Mouse (Mus musculus): ENCODE measurements around the gene Acat1. TPM values are rescaled to one million over a fixed set of nuclear protein-coding genes. Genes with fewer than 3 reads are reported as not detected.

The Acat1 gene
- 10 to 100 TPM; 60.3 to 69.4 TPM for polyA plus RNA-seq (2017; shearing (Covaris generic))

GRCm38 (mm10) chr9:53609968-53610781 lies at the start of gene Acat1:
TSS of gene Acat1 (minus strand) at chr9:53610382.

GRCm38 (mm10) chr9:53536558-53537320 lies 73.4 kb downstream of the Acat1 start, which contains the start of the genes Atm and Npat:
TSS of gene Atm (minus strand) at chr9:53536740.
TSS of gene Npat (plus strand) at chr9:53537047.

Other genes starting within 250 kb of the Acat1 start
- gene Kdelc2, start 226.4 kb downstream of the Acat1 start, polyA plus RNA-seq (2017; shearing (Covaris generic)): 1 to 10 TPM; 2.9 to 4.7 TPM
- under 1 TPM; 0.21 to 0.60 TPM for gene 4930550C14Rik, start 208.1 kb downstream of the Acat1 start, polyA plus RNA-seq (2017; shearing (Covaris generic))
- 10 to 100 TPM; 17.7 to 23.7 TPM for gene Atm, start 73.6 kb downstream of the Acat1 start, polyA plus RNA-seq (2017; shearing (Covaris generic))
- 10 to 100 TPM; 16.9 to 17.0 TPM for gene Npat, start 73.3 kb downstream of the Acat1 start, polyA plus RNA-seq (2017; shearing (Covaris generic))
- 10 to 100 TPM; 31.0 to 46.7 TPM for gene Cul5, start 59.6 kb upstream of the Acat1 start, polyA plus RNA-seq (2017; shearing (Covaris generic))
- gene Rab39, start 95.8 kb upstream of the Acat1 start, polyA plus RNA-seq (2017; shearing (Covaris generic)): under 1 TPM; 0.14 to 0.37 TPM
- gene Slc35f2, start 161.2 kb upstream of the Acat1 start, polyA plus RNA-seq (2017; shearing (Covaris generic)): 10 to 100 TPM in 1 of 2 experiments, 1 to 10 TPM in 1; 7.9 to 17.2 TPM
- under 1 TPM in 1 of 2 experiments, not detected in 1; 0.22 TPM for gene Sln, start 239.8 kb upstream of the Acat1 start, polyA plus RNA-seq (2017; shearing (Covaris generic))

All from activated CD4-positive, CD25-positive, alpha-beta regulatory T cell (primary cell).